Mouse (Mus musculus): ENCODE data around the gene Lyrm4.
"Not testable (repeated sequence)": the region's sequence is repeated elsewhere in the genome, so short reads cannot be mapped to it uniquely, and the experiment has no call there.

Lyrm4 gene

DNA sequence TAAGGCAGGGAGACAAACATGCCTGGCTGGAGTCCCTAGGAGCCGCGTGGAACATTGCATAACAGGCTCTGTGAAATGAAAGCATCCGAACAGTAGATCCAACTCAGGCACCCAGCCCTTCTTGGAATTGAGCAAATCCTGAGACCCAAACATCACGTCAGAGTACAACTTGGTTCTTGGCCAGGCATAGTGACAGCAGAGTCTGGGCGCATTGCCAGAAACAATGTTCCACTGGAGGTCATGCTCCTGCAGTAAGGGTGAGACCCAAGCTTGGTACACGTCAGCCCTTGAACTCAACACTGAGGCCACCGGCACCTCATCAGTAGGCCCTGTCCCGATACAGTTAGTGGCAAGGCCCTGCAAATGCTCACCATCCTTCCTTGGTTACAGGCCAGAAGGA lies 123.3 kb downstream of the Lyrm4 start:
- DNase-seq, result peak; percentile 77

DNA sequence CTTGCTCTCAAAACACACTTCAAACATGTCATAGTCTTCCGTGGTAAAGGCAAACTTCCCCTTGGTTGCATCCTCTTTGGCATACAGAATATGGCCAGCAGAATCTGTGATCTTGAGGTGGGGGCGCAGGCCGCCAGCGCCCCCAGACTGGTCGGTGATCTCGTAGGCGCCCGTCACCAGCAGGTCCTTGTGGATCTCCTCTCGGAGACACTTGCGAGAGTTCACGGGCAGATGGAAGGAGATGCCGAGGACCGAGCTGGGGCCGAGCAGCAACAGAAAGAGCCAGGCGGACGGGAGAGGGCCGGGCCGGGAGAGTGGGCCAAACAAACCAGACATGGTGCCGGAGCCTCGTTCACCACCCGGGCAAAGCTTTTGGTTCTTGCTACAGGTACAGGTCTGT lies 126.1 kb downstream of the Lyrm4 start:
- DNase-seq, result not testable (repeated sequence)

DNA sequence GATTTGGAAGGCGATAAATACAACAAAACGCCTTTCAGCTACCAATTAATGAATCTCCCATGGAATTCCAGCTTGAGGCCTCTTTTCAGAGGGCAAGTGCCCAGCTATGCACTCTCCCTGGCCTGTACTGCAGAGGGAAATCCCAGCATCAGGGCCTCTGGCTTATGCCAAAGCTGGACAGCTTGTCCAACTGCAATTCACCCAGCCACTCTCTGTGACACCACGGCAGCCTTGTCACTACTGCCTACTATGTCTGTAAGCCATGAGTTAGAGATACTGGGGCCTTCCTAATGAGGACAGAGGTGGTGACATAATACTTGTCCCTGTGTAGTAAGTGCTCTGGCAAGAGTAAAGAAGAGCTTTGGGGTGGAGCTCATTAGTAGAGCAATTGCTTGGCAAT lies 128.0 kb downstream of the Lyrm4 start:
- no peak for DNase-seq

DNA sequence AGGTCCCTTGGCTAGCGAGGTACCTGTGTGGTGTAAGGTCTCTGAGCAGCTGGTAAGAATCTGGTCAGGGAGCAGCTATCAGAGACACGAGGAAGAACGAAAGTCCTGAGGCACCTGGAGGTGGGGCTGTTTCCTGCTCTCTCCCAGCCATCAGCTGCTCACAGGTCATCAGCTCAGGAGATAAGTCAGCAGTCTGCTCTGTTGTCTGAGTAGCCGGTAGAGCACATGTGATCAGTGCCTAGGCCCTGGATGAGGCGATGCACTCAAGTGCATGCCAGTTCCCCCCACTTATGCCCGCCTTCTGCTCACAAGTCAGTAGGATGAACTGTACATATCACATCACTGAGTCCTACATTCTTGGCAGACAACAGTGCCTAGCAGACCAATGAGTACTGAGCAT lies 134.3 kb downstream of the Lyrm4 start:
- no peak for DNase-seq

DNA sequence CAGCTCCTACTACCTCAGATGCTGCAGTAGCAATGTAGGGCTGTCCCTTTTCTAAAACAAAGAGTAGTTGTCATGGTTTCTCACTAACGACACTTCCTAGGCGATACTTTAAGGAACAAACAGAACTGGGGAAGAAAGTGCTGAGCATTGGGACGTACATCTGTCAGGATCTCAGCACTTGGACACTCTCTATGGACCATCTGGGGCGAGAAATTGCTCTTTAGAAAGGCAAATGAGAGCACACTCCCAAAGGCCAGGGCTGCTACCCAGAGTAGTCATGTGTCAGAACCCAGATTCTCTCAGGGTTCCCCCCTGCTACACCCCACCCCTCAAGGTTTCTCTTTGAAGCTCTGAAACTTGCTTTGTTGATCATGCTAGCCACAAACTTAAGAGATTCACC lies 136.9 kb downstream of the Lyrm4 start:
- DNase-seq, result no peak

DNA sequence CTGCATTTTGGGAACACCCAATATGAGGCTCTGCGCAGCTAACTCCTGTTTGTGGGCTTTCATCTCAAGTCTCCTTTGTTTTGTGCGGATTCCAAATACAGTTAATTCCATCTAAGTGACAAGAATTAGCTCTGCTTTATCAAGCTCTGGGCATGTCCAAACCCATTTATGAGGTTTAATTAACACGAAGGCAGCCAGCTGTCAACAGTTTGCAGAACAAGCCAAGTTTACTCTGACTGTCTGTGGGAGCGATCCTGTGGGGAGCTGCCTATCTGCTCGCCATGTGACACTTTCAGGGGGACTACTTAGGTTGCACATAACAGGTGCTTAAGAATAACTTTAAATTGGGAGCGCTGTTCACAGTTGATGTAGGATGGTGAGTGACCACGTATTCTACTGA lies 140.4 kb downstream of the Lyrm4 start:
- DNase-seq, result no peak

DNA sequence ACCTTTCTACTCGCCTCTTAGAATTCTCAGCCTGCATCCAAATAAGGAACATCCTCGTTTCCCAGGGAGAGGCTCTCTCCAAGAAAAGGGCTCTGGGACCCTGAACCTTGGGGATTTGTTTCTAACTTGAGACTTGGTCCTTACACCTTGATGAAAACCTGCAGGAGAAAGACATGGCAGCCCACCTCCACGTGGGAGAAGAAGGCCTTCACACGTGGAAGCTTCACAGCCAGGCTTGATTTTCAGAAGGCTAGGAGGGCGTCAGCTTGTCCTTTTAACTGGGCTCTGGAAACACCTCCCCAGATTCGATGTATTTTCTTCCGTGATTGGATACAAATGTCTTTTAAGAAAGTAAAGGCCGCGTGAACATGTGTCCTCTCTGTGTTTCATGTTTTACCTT lies 147.5 kb downstream of the Lyrm4 start:
- no peak for DNase-seq

DNA sequence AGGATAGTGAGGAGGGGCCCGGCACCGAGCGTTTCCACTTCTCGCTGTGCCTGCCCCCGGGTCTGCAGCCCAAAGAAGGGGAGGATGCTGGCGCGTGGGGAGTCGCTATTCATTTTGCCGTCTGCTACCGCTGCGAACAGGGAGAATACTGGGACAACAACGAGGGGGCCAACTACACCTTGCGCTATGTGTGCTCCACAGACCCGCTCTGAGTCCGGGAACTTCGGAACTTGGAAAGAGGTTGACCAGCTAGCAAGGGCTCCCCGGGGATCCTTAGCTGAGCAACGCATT lies 147.9 kb downstream of the Lyrm4 start:
- no peak for DNase-seq

DNA sequence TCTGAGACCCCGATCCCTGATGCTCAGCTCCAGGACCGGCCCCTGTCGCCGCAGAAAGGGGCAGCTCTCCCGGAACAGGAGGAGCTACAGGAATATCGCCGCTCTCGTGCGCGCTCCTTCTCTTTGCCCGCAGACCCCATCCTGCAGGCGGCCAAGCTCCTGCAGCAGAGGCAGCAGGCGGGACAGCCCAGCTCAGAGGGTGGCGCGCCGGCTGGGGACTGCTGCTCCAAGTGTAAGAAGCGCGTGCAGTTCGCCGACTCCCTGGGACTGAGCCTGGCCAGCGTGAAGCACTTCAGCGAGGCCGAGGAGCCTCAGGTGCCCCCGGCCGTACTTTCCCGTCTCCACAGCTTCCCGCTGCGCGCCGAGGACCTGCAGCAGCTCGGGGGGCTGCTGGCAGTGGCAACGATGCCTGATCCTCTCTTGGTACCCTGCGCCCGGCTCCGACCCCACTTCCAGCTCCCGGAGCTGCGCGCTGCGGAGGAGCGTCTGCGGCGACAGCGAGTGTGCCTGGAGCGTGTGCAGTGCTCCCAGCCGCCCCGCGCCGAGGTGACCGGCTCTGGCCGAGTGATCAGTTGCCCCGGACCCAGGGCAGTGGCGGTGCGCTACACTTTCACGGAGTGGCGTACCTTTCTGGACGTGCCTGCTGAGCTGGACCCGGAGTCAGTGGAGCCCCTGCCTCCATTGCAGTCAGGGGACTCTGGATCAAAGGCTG lies 148.5 kb downstream of the Lyrm4 start:
- no peak for DNase-seq

DNA sequence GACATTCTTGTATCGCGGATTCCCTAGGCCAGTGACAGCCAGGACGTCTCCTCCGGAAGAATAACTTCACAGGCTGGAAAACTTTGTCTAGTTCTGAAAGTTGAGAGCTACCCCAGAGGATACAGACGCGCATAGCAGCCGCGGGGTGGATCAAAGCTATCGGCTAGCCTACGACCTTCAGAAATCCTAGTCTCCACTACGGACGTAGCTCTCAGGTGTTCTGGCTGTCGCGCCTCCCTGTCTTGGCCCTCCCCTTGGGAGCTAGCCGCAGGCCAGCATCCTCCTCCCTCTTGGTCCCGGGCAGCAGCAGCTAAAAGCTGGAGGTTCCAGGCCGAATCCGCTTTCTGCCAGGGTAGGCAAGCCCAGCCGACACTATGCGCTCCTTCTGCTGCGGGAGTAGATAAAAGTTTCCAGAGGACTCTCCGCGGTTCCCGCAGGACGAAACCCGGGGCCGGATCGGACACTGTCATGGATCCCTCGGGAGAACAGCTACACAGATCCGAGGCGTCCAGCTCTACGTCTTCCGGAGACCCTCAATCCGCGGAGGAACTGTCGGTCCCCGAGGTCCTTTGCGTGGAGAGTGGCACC lies 149.1 kb downstream of the Lyrm4 start:
- DNase-seq, result no peak

DNA sequence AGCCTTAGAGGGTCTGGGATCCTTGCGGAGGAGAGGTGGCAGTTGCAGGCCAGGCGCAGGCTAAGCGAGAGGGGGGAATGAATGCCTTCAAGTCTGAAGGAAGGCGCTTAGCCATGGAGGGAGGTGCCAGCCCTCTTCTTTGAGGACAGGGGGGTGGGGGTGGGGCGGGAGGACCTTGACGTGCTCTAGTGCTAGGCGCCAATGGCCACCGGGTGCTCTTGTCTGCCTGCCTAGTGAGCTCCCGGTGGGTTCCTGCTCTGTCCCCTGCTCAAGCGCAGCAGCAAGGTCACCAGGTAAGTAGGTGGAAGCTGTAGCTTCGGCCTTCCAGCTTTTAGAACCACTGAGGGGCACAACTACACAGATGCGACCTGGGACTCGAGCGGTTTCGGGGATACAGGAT lies 149.6 kb downstream of the Lyrm4 start:
- no peak for DNase-seq

DNA sequence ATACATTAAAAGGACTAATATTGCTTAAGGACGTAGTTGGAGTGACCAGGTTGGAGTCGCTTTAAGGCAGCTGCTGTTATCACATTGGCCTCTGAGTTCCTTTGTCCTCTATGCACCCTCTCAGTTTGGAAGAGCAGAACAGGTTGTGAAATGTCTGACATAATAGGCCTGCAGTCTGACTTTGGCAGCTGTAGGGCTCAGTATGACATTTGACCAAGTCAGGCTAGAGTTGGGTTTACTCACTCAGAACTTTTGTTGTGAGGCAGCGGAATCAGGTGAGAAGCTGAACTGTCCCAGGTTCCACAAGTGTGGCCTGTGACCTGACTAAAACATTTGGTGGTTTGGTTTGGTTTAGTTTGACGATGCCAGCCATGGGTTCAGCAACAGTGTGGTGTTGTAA lies 153.7 kb downstream of the Lyrm4 start:
- no peak for DNase-seq

DNA sequence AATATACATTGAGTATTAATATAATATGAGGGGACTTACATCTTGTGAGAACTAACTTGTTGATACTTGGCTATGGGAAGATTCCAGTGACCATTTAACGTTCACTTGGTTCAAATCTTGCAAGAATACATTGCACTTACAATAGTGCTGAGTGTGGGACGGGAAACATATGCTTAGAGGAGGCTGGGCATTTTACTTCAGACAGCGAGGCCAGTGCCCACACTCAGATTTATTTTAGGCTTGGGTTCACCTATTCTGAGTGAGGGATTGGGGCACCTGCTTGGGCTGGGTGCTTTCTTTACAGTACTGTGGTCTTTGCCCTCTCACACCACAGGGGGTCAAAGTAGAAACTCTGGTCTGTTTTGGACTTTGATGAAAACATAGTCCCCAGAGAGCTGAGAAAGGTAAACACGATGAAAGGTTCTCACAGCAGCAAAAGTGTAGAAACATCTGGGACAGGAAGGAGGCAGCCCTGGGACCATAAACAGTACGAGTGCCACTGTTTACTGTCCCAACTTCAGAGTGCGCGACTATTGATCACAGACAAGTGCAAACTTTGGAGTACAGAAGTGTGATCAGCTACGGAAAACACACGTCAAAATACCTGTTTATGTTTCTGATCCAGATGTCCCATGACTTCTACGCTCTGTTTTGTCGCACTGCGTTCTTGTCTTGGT lies 157.8 kb downstream of the Lyrm4 start:
- no peak for DNase-seq

DNA sequence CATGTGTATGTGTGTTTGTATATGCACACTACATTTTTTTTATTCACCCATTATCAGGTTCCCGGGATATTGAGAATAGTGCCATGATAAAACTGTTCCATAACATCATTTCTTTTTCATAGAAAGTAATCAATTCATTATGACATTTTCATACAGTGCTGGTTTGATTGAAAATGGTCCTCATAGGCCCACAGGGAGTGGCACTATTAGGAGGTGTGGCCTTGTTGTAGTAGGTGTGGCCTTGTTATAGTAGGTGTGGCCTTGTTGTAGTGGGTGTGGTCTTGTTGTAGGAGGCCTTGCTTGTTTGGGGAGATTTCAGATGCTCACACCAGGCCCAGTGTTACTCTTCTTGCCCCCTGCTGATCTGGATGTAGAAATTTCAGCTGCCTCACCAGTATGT lies 158.8 kb downstream of the Lyrm4 start, which contains the start of gene Ppp1r3g:
Gene Ppp1r3g, plus strand, starts transcription at position 301 of the 400 bp plus-strand sequence.
- DNase-seq, result no peak

DNA sequence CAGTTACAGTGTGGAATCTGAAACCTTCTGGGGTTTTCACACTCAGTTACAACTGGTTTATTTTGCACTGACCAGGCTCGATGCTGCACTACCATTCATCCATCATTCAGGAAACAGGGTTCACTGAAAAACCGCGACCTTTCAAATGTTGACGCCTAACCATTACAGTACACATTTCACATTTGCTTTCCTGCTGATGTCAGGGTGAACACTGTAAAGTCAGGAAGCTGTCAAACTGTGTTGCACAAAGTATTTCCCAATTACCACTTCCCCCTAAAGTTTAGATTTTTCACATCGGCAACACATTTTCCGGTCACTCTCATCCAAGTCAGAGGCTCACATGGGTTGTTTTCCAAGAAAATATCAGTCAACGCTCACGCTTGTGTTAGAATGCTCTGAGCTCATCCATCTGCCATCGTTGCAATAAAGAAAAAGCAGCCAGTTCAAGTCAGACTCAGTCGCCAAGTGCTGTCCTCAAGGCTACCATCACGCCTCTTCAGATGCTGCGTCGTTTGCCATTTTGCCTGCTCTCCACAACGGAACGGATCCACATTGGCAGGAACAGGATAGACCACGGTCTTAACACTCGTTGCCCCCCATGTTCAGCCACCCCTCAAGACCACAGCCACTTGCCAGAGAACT lies 167.4 kb downstream of the Lyrm4 start:
- no peak for DNase-seq

DNA sequence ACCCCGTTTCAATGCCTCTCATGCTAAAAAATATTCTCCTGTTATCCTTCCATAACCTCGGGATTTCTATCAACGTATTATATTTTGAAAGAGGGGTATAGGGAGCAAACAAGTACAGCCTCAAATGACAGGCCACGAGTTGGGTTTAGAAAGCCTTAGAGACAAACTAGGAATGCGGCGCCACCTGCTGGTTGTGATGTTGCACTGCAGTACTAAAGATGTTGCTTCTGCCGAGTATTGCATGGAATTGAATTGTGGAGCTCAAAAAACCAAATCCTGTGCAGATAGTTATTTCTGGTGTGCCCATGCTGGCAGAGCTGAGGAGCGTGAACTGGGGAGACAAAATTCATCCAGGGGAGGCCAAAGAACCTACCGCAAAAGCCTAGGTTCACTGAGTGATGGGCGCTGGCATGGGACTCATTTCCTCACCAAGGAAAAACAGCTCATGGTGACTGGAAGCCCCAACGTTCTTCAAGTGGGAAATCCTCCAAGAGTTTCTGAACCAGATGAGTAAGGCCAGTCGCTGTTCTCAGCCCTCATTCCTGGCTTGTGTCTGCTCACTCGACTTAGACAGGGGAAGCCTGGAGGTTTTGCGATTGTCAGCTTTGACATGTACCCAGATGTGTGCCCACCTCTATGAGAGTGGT lies 169.8 kb downstream of the Lyrm4 start:
- DNase-seq, result peak; percentile 15

DNA sequence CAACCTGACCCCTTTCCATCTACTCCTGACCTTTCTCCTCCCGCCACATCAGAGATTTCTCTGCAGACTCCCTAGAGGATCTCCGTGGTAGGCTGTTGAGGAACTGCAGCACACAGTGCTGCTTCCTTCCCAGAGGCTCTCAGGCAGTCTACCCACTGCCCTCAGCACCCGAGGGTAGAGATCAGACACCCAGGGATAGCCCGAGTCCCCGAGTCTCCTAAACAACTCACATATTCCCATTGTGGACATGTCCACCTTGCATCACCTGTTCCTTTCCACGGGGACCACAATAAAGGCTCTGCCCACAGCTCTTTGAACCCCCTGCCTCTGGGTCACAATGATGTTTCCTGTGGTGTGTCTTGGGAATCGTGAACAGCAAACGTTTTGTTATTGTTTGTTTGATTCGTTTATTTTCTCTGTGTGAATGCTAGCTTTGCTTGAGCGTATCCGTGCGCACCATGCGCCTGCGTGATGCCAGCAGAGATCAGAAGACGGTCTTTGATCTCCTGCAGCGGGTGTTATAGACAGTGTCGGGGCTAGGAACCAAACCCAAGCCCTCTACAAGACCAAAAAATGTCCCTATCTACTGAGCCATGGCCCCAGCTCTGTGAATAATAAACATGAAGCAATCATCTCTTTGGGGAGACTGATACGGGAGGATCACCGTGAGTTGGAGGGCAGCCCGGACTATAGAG lies 170.5 kb downstream of the Lyrm4 start:
- DNase-seq, result no peak

DNA sequence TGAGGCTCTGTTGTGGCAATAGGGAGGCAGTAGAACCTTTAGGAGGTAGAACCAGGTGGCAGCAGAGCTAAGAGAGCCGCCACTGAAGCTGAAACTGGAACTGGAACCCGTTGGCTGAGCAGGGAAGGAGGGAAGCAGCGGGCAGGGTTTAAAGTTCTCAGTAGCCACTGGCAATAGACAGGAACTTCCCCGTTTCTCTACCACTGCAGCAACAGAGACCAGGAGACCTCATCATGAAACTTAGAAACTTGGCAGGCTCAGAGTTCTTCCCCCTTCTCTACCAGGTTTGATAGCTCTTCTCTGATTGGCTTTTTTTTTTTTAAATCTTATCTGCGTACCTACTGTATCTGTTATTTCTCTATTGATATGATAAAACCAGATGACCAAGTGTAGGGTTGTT lies 176.4 kb downstream of the Lyrm4 start:
- DNase-seq, result no peak

DNA sequence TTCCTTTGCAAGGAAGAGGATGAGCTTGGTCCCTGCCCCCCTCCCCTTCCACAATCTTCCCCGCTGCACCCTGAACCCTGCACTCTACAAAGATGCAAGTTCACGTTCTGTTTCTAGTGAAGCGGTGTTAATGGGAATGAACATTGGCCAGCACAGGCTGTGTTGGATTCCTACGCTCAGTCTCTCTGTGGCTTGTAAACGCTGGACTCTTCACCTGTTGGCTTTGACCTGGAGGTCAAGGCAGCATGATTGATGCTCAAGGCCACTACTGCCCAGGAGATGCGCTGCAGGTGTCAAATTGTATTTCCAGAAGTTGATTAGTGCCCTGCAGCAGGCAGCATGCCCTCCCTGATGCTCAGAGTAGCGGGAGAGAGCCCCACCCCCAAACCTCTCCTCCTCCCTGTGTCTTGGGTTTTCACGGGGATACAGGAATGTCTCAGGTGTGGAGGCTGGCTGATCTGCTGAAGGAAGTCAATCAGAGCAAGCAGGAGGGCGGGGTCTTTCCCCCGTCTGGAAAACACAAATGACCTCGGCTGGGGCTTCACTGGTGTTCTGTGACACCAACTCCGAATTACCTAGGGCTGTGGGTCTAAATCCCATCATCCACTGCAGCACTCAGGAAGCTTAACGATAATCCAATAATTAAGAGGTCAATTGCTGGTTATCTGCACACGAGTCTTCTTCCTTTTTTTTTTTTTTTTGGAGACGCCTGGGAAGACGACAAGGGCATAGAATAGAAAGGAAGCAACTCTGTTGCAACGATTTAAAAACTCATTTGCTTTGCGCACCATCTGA lies 177.3 kb downstream of the Lyrm4 start:
- peak; percentile 15 for DNase-seq

DNA sequence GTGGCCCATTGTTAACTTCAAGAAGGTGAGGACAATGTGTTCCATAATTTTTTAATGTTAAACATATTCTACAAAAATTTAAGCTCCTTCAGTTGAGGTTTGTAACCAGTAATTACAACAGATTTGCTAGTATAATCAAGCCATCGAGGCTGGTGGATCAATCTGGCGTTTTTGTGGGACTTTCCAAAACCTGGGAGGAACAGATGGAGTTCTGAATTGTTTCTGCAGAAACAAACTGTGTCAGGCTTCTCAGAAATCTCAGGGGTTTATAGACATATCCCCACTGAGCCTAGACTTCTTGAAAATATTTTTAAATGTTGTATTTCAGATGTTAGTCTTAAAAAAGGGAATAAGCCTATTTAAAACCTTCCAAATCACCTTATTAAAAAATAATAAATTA lies 179.3 kb downstream of the Lyrm4 start:
- DNase-seq, result no peak

Data from kidney, adult 11 months (tissue).